Mouse (Mus musculus): Measurements from ENCODE around the gene Spg11.
A peak's percentile ranks its signal among the peaks of the same experiment; 100 is the strongest.
"Not testable (repeated sequence)": the region's sequence is repeated elsewhere in the genome, so short reads cannot be mapped to it uniquely, and the experiment has no call there.

Spg11 gene

DNA sequence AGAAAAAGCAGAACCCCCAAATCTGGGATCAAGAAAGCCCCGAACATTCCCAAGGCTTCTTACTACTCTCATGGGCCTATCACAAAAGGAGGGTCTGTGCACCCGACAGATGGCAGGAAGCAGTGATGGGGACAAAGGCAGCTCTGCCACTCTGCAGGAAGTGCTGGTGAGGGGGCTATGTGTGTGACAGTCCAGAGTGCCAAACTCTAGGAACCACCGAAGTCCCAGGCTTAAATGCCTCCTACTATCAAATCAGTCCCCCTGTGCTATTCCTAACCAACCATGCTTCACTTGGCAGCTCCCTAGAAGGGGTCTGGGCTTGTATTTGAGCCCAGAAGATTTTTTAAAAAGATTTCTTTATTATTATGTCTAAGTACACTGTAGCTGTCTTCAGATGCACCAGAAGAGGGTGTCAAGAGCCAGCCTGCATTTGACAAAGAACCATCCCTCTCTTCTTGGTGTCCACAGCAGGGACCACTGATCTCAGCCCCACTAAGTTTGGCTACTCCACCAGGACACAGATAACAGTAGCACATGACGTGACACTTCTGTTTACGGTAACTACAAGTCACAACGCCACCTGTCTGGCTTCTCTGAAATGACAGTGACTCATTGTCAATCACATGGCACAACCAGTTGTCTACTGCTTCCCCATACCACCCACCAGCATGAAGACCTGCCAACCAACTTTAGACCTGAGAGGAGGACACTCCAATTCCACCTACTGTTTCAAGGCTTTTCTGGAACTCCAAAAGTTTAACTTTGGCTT, 48.9 kb downstream of the Spg11 start:
- no peak for DNase-seq (ENCODE audit: low read depth in 1 of 2, low spot score in 2 of 2)

DNA sequence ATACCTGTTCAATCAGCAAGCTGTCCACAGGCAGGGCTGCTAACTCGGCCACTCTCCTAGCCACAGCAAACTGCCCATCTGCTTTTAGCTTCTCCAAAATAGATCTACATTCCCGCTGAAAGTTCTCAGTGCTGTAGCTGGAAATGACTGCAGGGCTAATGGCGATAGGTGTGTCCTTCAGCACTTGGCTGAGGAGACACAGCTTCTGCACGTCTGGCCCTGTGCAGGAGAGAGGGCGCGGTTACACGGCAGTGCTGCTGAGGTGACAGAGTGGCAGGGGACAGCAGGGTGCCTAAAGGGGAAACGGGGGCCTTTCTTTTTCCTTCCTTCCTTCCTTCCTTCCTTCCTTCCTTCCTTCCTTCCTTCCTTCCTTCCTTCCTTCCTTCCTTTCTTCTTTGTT, 51.9 kb downstream of the Spg11 start:
- DNase-seq (ENCODE audit: low read depth in 1 of 2, low spot score in 2 of 2), result no peak

DNA sequence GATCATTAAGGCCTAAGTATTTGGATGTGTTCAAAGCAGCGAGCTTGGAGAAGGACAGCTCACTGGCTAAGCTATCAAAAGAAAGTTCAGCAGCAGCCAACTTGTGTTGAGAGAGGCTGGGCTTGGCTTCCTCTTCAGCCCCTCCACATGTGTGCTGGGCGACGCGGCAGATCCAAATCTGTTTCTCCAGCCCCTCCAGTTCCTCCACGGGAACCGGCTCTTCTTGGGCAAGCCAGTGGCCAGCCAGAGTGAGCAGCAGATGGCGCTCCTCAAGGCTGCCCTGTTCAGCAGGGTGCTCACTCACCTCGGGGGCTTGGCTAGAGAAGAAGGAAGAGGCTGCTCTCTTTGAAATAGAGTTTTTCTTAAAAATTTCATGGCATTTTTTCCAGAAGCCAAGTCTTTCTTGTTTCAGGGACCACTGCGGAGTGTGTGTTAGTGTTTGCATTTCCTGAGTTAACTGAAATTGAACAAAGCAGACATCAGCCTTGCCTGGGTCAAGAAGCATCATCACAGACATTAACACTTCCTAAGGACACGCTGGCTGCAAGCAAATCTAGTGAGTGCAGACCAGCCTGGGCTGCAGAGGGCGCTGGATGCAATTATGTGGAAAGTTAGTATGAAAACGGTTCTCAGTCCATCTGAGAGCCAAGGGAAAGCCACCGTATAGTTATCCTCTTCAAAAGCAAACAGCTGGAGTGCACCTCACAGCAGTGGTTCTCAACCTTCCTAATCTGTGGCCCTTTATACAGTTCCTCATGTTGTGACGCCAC, 52.8 kb downstream of the Spg11 start:
- no peak for DNase-seq (ENCODE audit: low read depth in 1 of 2, low spot score in 2 of 2)

DNA sequence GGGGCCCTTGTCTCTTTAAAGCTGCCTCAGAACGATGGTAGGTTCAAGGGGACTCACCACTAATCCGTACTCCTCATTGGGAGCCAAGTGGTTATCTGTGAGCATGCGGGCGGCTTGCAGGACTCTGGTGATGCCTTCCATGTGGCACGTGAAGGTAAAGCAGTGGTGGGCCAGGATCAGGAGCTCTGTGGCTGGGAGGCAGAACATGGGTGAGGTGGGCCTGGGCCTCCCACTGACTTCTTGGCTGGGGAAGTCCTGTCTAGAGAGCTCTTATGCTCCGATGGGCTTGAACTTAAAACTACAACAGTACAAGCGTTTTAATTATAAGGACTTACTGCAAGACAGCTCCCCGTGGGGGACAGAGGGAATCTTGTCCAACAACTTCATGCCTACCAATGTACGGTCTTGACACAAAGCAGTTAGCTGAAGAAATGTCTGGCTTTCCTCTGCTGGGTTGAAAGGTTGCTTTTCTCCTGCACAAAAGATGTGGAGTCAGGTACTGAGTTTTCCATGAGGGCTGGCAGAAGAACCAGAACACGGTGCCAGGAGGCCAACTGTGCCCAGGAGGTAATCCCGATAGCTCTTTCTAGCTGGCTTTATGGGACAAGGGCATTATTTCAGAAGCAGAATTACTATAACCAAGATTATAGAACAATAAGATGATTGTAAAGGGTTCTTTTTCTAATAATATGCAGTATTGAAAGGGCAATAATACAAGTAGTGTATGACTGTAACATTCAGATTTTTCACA, 58.6 kb downstream of the Spg11 start:
- DNase-seq (ENCODE audit: low read depth in 1 of 2, low spot score in 2 of 2), result no peak

DNA sequence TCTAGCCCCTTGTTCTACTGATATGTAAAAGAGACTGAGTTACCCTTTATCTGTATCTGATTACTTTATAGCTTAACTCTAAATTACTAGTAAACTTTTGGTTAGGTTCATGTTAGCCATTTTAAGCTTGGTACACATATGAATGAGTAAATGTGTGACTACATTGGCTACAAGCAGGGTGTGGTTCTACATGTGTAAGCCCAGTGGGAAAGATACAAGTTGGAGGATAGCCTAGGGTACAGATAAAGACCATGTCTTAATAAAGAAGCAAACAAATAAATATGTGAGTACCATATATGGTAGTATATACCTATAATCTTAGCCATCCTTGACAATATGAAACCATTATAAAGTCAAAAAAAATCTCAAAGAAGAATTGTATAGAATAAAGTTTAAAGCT, 74.3 kb downstream of the Spg11 start:
- DNase-seq (ENCODE audit: low read depth in 1 of 2, low spot score in 2 of 2), result no peak

DNA sequence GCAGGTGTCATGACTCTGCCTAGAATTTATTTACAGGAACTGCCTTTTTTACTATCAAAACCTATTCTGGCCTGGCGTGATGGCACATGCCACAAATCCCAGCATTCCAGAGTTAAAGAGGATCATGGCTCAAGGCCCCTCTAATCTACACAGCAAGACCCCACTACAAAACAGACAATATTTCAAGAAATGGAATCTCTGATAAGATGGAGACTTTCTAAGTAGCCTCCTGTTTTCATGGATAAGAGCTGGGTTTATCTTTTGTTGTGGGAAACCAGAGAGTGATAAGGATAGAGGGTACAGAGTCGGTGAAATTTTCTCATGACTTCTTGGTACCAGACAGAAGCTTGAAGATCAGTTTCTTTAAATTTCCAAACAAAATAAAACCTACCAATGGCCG, 82.1 kb downstream of the Spg11 start:
- no peak for DNase-seq (ENCODE audit: low read depth in 1 of 2, low spot score in 2 of 2)

DNA sequence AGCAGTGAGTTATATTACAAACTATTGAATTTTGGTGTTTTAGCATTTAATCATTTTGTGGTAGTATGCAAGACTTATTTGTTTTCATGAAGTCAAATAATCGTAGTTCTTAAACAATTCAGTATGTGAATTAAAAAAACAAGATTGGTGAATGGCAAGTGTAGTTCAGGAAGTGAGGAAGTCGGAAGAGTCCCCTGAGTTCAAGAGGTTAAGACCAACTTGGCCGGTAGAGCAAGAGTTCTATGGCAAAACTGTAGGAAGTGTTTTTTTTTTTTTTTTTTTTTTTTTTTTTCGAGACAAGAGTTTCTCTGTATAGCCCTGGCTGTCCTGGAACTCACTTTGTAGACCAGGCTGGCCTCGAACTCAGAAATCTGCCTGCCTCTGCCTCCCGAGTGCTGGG, 86.2 kb downstream of the Spg11 start:
- no peak for DNase-seq (ENCODE audit: low read depth in 1 of 2, low spot score in 2 of 2)

DNA sequence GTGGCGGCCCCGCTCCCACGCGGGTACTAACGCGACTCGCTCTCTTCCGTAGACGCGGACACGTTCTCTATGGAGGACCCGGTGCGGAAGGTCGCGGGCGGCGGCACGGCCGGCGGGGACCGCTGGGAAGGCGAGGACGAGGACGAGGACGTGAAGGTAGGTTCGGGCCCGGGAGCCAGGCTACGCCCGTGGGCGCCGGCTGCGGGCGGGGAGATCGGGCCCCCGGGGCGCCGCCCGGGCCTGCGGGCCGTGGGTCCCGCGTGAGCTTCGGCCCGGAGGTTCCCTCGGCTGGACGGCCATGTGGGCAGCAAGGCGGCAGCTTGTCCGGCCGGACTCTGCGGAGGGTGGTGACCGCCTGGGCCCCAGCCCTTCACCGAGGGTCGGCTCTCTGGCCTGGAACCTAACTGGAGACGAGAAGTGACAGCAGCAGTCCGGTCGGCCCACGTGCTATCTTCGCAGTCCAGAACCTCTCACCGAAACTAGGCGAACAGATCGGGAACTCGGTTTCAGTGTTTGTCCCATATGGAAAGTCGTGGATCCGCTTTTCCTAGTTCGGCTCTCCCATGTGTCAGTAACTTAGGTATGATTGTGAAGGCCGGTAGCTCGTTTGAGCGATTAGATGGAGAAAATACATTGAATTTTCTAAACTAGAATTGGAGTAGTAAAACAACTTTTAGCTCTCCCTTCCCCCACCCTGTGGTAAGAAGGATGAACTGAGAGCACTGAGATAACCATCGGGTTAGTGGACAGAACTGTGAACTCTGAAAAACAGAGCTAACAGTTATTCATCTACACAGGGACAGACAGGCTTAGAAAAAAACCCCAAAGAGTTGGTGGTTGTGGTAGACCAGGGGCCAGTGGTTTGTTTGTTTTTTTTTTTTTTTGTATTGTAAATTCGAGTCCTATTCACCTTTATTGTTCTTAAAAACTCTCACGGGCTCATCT, 89.2 kb downstream of the Spg11 start:
- no peak for DNase-seq (ENCODE audit: low read depth in 1 of 2, low spot score in 2 of 2)

DNA sequence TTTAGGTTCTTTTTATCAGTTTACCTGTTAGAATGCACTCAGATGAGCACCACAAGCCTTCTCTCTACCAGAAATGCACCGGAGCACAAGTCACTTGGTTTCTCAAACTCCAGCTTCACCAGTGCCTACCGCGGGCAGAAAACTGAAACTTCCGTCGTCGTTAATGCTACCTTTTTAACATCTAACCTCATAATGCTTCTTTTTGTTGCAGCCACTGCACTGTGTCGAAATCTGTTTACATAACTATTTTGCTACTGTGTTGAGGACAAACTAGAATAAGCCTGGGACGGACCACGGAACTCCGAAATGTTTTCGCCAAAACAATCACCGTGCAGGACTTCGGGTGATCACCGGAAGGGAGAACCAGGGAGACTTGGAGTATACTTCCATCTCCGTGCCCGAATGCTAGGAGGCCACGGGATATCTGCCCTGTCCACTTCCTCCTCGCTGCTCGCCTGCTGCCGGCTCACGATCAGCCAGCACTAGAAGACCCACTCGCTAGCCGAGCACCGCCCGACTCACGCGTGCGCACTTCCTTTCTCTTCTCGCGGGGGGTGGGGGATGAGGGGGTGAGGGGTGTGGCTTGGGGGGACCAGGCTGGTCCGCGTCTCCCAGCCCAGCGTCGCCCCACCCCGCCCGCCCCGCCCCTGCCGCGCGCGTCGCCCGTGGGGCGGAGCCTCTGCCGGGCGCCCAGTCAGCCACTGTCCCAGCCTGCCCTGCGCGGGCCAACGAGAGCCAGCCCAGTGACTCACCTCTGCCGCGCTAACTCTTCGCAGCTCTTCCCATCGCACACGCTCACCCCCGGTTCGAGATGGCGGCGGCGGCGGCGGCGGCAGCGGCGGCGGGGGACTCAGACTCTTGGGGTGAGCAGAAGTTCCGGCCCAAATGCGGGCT, 90.1 kb downstream of the Spg11 start, which contains the start of gene Eif3j1:
Eif3j1 (plus strand) TSS at position 685 of the 894 bp plus-strand sequence.
- peak; percentile 61 to 79 for DNase-seq (ENCODE audit: low read depth in 1 of 2, low spot score in 2 of 2)

DNA sequence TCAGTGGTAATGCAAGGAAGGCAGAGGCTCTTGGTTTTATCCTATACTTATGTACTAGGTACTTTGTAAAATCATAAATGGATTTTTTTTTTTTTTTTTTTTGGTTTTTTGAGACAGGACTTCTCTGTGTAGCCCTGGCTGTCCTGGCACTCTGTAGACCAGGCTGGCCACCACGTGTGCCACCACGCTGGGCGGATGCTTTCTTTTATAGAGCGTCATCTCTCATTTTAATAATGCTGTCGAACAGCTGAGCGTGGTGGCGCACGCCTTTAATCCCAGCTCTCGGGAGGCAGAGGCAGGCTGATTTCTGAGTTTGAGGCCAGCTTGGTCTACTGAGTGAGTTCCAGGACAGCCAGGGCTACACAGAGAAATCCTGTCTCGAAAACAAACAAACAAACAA, 91.1 kb downstream of the Spg11 start:
- DNase-seq (ENCODE audit: low read depth in 1 of 2, low spot score in 2 of 2), result not testable (repeated sequence)

DNA sequence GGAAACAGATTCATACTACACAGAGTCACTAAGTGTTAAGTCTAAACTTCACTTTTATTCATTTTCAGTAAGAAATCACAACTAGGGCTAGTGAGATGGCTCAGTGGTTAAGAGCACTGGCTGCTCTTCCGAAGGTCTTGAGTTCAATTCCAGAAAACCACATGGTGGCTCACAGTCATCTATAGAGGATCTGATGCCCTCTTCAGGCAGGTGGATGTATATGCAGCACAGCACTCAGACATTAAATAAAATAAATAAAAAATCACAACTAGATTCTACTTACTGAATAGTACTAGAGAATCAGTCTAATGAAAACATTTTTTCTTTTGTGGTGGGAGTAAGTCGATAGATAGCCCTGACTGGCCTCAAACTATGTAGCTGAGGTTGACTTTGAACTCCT, 95.9 kb downstream of the Spg11 start:
- DNase-seq (ENCODE audit: low read depth in 1 of 2, low spot score in 2 of 2), result no peak

DNA sequence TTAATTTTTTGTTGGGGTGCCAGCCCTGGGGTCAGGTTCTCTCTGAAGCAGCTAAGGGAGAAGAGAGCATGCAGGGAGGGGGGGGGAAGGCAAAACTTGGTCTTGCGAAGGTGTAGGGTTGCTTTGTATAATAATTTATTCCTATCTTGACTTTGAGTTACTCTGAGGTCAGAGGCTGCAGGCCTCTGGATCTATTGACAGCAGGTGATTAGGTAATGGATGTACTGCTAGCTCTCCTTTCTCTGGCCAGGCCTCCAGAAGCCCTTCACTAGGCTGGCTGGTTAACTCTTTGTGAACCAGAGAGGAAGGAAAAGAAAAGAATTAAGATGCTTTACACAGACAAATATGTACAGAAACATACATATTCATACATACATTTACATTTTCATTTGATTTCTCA, 99.5 kb downstream of the Spg11 start:
- no peak for DNase-seq (ENCODE audit: low read depth in 1 of 2, low spot score in 2 of 2)

DNA sequence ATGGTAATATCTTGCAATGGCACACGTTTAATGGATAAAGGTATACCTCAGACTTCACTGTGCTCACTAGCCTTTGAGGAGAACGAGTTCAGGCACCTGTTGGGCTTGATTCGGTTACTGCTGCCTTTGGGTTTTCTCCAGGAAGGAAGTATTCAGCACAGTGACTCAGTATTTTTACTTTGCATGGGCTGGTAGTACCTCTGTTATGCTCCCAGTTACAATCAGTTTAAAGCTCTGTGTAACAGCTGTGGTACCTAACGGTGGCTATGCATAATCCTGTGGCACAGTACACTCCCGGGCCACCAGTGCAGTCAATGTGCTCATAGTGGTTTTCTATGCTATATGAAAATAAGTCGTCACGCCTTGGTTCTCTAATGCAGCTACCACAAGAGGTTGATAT, 106.7 kb downstream of the Spg11 start:
- DNase-seq (ENCODE audit: low read depth in 1 of 2, low spot score in 2 of 2), result no peak

DNA sequence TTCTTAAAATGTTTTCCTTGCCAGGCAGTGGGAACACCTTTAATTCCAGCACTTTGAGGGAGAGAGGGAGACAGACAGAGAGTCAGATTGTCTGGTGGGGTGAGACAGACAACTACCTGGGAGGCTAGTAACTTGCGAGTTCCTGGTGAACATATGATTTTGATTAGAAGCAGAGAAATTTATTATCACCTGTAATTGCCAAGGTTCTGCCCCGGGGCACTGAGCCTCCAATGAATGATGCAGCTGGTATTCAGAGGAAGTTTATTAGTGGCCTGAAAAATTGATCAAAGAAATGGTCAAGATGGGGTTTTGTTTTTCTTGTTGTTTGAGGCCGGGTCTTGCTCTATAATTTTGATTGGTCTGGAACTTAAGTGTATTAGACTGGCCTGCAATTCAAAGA, 109.4 kb downstream of the Spg11 start:
- no peak for DNase-seq (ENCODE audit: low read depth in 1 of 2, low spot score in 2 of 2)

Measured in monocyte, adult 2 months (primary cell).